Mouse (Mus musculus) liver, postnatal 0 days (tissue): ENCODE results near the gene Utp14a.

ENCODE experiments used
- CTCF ChIP-seq: sonication (generic); IDR thresholded peaks from 2 replicates; pipeline ENCODE4 v1.5.1; 2016; ENCODE audit warnings: antibody characterized with exemption, low read depth
- EP300 ChIP-seq: IDR thresholded peaks from 2 replicates; pipeline ENCODE4 v1.6.1; 2016; ENCODE audit warnings: antibody characterized with exemption, low read depth, mild to moderate bottlenecking

DNA sequence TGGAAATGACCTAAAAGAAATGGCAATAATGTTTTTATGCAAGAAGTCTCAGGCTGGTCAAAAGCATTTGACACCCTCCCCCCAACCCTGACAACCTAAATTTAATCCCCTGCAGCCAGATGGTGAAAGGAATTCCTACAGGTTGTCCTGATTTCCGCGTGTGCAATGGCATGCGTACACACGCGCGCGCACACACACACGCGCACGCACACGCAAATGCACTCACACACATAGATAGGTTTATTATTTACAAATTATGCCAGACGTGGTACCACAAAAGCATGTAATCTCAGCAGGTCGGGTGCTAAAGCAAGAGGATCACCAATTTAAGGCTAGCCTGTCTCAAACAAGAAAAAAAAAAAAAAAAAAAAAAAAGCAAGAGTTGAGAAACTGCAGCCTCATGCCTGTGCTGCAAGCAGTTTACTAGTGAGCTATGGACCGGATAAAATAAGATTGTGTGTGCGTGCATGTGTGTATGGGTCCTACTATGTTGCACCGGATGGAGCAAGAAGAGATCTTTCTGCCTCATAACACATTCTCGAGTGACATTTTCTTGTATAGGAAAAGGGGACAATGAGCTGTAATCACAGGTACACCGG, 733 bp upstream of the Utp14a start:
- TF ChIP-seq CTCF: no peak
- TF ChIP-seq EP300: no peak
